Mouse (Mus musculus): Measurements from ENCODE around the gene Scarb2. TPM values are rescaled to one million over a fixed set of nuclear protein-coding genes. Genes with fewer than 3 reads are reported as not detected.
"Not testable (repeated sequence)": the region's sequence is repeated elsewhere in the genome, so short reads cannot be mapped to it uniquely, and the experiment has no call there.

Scarb2 gene
- polyA plus RNA-seq, 1 experiment = 23.6 TPM

DNA sequence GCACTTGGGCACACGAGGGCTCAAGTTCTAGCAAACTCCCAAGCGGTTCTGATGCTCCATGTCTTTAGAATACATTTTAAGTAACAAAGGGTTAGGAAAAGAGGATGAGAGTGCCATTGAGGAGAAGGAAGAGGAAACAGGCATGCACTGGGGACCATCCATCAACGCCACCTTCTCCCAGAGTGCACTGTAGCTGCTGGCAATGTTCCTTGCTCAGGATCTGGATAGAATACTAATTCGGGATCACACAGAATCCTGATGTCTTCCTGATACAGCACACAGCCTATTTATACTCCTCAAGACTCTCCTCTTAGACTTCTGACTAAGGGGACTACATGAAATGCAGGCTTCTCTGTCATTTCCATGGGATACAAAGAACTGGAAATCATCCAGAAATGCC lies 33.1 kb upstream of the Scarb2 start:
- no peaks in the 10 kb centered on the region for H3K79me3 ChIP-seq (ENCODE audit: low read depth)
- H3K36me3 ChIP-seq (ENCODE audit: control insufficient read depth, insufficient read depth) = no peaks in the 10 kb centered on the region
- no peak overlapping the region for H3K4me3 ChIP-seq (ENCODE audit: insufficient read depth, poor library complexity, severe bottlenecking)
- TF ChIP-seq MYOG (IDR thresholded peaks at IDR 0.05; ENCODE audit: control insufficient read depth, extremely low read depth, insufficient read length) (no peak), FOSL1 (IDR thresholded peaks at IDR 0.05; ENCODE audit: insufficient read depth, low read length, poor library complexity, severe bottlenecking) (no peak), USF1 (IDR thresholded peaks at IDR 0.05; ENCODE audit: low read depth) (no peak), CTCF (IDR thresholded peaks at IDR 0.05; ENCODE audit: control insufficient read depth, insufficient read depth, insufficient read length) (no peak), MAX (IDR thresholded peaks at IDR 0.05) (no peak), CEBPB (IDR thresholded peaks at IDR 0.05; ENCODE audit: low read depth) (no peak), MYOD1 (IDR thresholded peaks at IDR 0.05; ENCODE audit: control insufficient read depth, insufficient read length, low read depth) (no peak)
- H3ac ChIP-seq (ENCODE audit: control insufficient read depth, insufficient read length, low read depth) = no peak overlapping the region
- H3K27me3 ChIP-seq (ENCODE audit: control insufficient read depth, insufficient read depth, insufficient read length) = no peaks in the 10 kb centered on the region
- no peaks in the 10 kb centered on the region for H3K79me2 ChIP-seq (ENCODE audit: control insufficient read depth, insufficient read depth)

- H3K4me3 ChIP-seq (ENCODE audit: insufficient read depth, poor library complexity, severe bottlenecking) = no peak overlapping the region
- no peaks in the 10 kb centered on the region for H3K36me3 ChIP-seq (ENCODE audit: control insufficient read depth, insufficient read depth)
- no peaks in the 10 kb centered on the region for H3K27me3 ChIP-seq (ENCODE audit: control insufficient read depth, insufficient read depth, insufficient read length)
- no peak for TF ChIP-seq USF1 (IDR thresholded peaks at IDR 0.05; ENCODE audit: low read depth)
- no peak for TF ChIP-seq MYOG (IDR thresholded peaks at IDR 0.05; ENCODE audit: control insufficient read depth, extremely low read depth, insufficient read length)
- TF ChIP-seq MAX (IDR thresholded peaks at IDR 0.05) = no peak
- TF ChIP-seq CEBPB (IDR thresholded peaks at IDR 0.05; ENCODE audit: low read depth) = no peak
- TF ChIP-seq FOSL1 (IDR thresholded peaks at IDR 0.05; ENCODE audit: insufficient read depth, low read length, poor library complexity, severe bottlenecking) = no peak
- no peak for TF ChIP-seq CTCF (IDR thresholded peaks at IDR 0.05; ENCODE audit: control insufficient read depth, insufficient read depth, insufficient read length)
- TF ChIP-seq MYOD1 (IDR thresholded peaks at IDR 0.05; ENCODE audit: control insufficient read depth, insufficient read length, low read depth) = no peak
- no peaks in the 10 kb centered on the region for H3K79me2 ChIP-seq (ENCODE audit: control insufficient read depth, insufficient read depth)
- no peaks in the 10 kb centered on the region for H3K79me3 ChIP-seq (ENCODE audit: low read depth)
- no peak overlapping the region for H3ac ChIP-seq (ENCODE audit: control insufficient read depth, insufficient read length, low read depth)
Measured at GRCm38 (mm10) chr5:92524821-92525258, 18.2 kb upstream of the Scarb2 start.

DNA sequence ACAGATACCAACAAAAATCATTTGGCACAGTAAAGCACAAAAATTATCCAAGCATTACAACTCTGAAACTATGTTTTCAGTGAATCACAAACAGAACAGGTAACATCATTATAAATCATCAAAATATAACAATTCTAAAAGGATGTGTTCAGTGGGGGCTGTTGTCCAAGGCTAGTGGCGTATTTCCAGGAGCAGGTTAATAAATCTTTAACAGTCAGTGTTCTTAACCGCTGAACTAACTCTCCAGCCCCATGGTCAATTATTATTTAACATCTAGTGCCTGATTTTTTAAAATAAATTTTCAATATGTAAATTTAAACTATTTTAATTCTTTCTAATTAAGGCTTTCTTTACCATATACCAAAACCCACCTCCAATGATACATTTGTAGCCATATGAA lies 14.5 kb upstream of the Scarb2 start:
- not testable (repeated sequence) for H3K36me3 ChIP-seq (ENCODE audit: control insufficient read depth, insufficient read depth); H3ac ChIP-seq (ENCODE audit: control insufficient read depth, insufficient read length, low read depth); H3K79me3 ChIP-seq (ENCODE audit: low read depth); H3K27me3 ChIP-seq (ENCODE audit: control insufficient read depth, insufficient read depth, insufficient read length); H3K79me2 ChIP-seq (ENCODE audit: control insufficient read depth, insufficient read depth); H3K4me3 ChIP-seq (ENCODE audit: insufficient read depth, poor library complexity, severe bottlenecking)

DNA sequence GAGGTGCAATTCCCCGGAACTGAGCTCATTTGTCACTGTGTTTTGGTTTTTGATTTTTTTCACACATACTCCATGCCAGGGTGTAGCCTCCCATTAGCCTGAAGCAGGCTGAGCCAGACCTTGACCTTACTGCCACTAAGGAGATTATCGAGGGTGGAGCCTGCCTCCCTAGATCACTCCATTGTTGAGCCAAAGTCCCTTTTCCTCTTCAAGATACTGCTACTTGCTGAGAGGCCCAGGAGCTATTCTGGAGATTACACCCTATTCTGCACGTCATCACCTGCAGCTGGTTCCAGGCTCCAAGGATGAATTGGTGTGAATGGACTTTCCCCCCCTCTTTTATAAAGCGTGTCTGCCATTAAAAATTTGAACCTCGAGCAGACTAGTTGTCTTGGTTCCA lies 5.4 kb upstream of the Scarb2 start:
- Histone ChIP-seq H3ac (ENCODE audit: control insufficient read depth, insufficient read length, low read depth) (no peak overlapping the region), H3K4me3 (ENCODE audit: insufficient read depth, poor library complexity, severe bottlenecking) (no peak overlapping the region), H3K36me3 (ENCODE audit: control insufficient read depth, insufficient read depth) (no peaks in the 10 kb centered on the region), H3K79me3 (ENCODE audit: low read depth) (no peaks in the 10 kb centered on the region), H3K27me3 (ENCODE audit: control insufficient read depth, insufficient read depth, insufficient read length) (no peaks in the 10 kb centered on the region), H3K79me2 (ENCODE audit: control insufficient read depth, insufficient read depth) (no peaks in the 10 kb centered on the region)
- TF ChIP-seq MYOD1 (IDR thresholded peaks at IDR 0.05; ENCODE audit: control insufficient read depth, insufficient read length, low read depth) (no peak), MAX (IDR thresholded peaks at IDR 0.05) (no peak), MYOG (IDR thresholded peaks at IDR 0.05; ENCODE audit: control insufficient read depth, extremely low read depth, insufficient read length) (no peak), CEBPB (IDR thresholded peaks at IDR 0.05; ENCODE audit: low read depth) (no peak), CTCF (IDR thresholded peaks at IDR 0.05; ENCODE audit: control insufficient read depth, insufficient read depth, insufficient read length) (no peak), FOSL1 (IDR thresholded peaks at IDR 0.05; ENCODE audit: insufficient read depth, low read length, poor library complexity, severe bottlenecking) (no peak), USF1 (IDR thresholded peaks at IDR 0.05; ENCODE audit: low read depth) (no peak)

DNA sequence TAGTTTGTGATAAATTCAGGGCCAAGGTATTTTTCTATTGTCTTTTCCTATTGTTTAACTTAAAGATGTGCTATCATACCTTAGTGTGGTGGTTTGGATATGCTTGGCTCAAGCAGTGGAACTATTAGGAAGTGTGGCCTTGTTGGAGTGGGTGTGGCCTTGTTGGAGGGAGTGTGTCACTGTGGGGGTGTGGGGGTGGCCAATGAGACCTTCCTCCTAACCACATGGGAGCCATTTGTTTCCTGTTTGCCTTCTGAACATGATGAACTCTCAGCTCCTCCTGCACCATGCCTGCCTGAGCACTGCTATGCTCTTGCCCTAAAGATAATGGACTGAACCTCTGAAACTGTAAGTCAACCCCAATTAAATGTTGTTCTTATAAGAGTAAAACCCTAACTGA lies 4.6 kb upstream of the Scarb2 start:
- no peak for TF ChIP-seq FOSL1 (IDR thresholded peaks at IDR 0.05; ENCODE audit: insufficient read depth, low read length, poor library complexity, severe bottlenecking)
- TF ChIP-seq MAX (IDR thresholded peaks at IDR 0.05) = no peak
- no peak for TF ChIP-seq CEBPB (IDR thresholded peaks at IDR 0.05; ENCODE audit: low read depth)
- TF ChIP-seq MYOG (IDR thresholded peaks at IDR 0.05; ENCODE audit: control insufficient read depth, extremely low read depth, insufficient read length) = no peak
- TF ChIP-seq MYOD1 (IDR thresholded peaks at IDR 0.05; ENCODE audit: control insufficient read depth, insufficient read length, low read depth) = no peak
- no peak for TF ChIP-seq CTCF (IDR thresholded peaks at IDR 0.05; ENCODE audit: control insufficient read depth, insufficient read depth, insufficient read length)
- TF ChIP-seq USF1 (IDR thresholded peaks at IDR 0.05; ENCODE audit: low read depth) = no peak
- H3K4me3 ChIP-seq (ENCODE audit: insufficient read depth, poor library complexity, severe bottlenecking) = no peak overlapping the region

GRCm38 (mm10) chr5:92508853-92509252 lies 2.2 kb upstream of the Scarb2 start:
- H3K79me2 ChIP-seq (ENCODE audit: control insufficient read depth, insufficient read depth) = peaks cover 13% of the 10 kb centered on the region
- H3K79me3 ChIP-seq (ENCODE audit: low read depth) = peaks cover 2% of the 10 kb centered on the region
- no peaks in the 10 kb centered on the region for H3K27me3 ChIP-seq (ENCODE audit: control insufficient read depth, insufficient read depth, insufficient read length)
- TF ChIP-seq USF1 (IDR thresholded peaks at IDR 0.05; ENCODE audit: low read depth) = no peak
- TF ChIP-seq CEBPB (IDR thresholded peaks at IDR 0.05; ENCODE audit: low read depth) = no peak
- TF ChIP-seq MAX (IDR thresholded peaks at IDR 0.05) = no peak
- TF ChIP-seq CTCF (IDR thresholded peaks at IDR 0.05; ENCODE audit: control insufficient read depth, insufficient read depth, insufficient read length) = no peak
- TF ChIP-seq MYOD1 (IDR thresholded peaks at IDR 0.05; ENCODE audit: control insufficient read depth, insufficient read length, low read depth) = no peak
- TF ChIP-seq MYOG (IDR thresholded peaks at IDR 0.05; ENCODE audit: control insufficient read depth, extremely low read depth, insufficient read length) = no peak
- TF ChIP-seq FOSL1 (IDR thresholded peaks at IDR 0.05; ENCODE audit: insufficient read depth, low read length, poor library complexity, severe bottlenecking) = no peak
- H3ac ChIP-seq (ENCODE audit: control insufficient read depth, insufficient read length, low read depth) = no peak overlapping the region
- H3K4me3 ChIP-seq (ENCODE audit: insufficient read depth, poor library complexity, severe bottlenecking) = no peak overlapping the region
- H3K36me3 ChIP-seq (ENCODE audit: control insufficient read depth, insufficient read depth) = no peaks in the 10 kb centered on the region

More for the DNA sequence above, 4.6 kb upstream of the Scarb2 start:
- no peaks in the 10 kb centered on the region for H3K79me2 ChIP-seq (ENCODE audit: control insufficient read depth, insufficient read depth)
- no peaks in the 10 kb centered on the region for H3K36me3 ChIP-seq (ENCODE audit: control insufficient read depth, insufficient read depth)
- no peaks in the 10 kb centered on the region for H3K79me3 ChIP-seq (ENCODE audit: low read depth)
- H3K27me3 ChIP-seq (ENCODE audit: control insufficient read depth, insufficient read depth, insufficient read length) = no peaks in the 10 kb centered on the region
- no peak overlapping the region for H3ac ChIP-seq (ENCODE audit: control insufficient read depth, insufficient read length, low read depth)

All from C2C12 (cell line).